Mouse (Mus musculus) midbrain, embryonic 10.5 days (tissue): ENCODE results near the gene Dgcr8. TPM values are rescaled to one million over a fixed set of nuclear protein-coding genes. Genes with fewer than 3 reads are reported as not detected.

Experiments
- DNase-seq: peaks from one replicate; pipeline ENCODE4 v3.0.0-alpha.2; 2017; ENCODE audit warnings: low spot score
- H3K27ac ChIP-seq: fragments of 300-500 bp; sonication (generic); replicated peaks from 2 replicates; pipeline ENCODE4 v1.5.1; 2016; ENCODE audit warnings: mild to moderate bottlenecking
- H3K27me3 ChIP-seq: fragments of 300-500 bp; sonication (generic); 2 replicates; pipeline ENCODE4 v1.6.1; 2016; ENCODE audit warnings: low read depth, mild to moderate bottlenecking; ENCODE audit not compliant: poor library complexity, severe bottlenecking
- H3K36me3 ChIP-seq: fragments of 300-500 bp; sonication (generic); 2 replicates; pipeline ENCODE4 v1.6.1; 2016; ENCODE audit warnings: mild to moderate bottlenecking, moderate library complexity
- H3K4me1 ChIP-seq: fragments of 300-500 bp; sonication (generic); 2 replicates; pipeline ENCODE4 v1.6.1; 2016
- H3K4me3 ChIP-seq: fragments of 300-500 bp; sonication (generic); 2 replicates; pipeline ENCODE4 v1.5.1; 2016; ENCODE audit warnings: mild to moderate bottlenecking, moderate library complexity
- H3K9me3 ChIP-seq: fragments of 300-500 bp; sonication (generic); replicated peaks from 2 replicates; pipeline ENCODE4 v1.6.1; 2016; ENCODE audit warnings: mild to moderate bottlenecking
- WGBS: fragments of 180-500 bp; shearing (Covaris S2); methylation state at CpG from one replicate; pipeline ENCODE4 v1.1.7; 2016; 5-methylcytosine and 5-hydroxymethylcytosine counted together
- polyA plus RNA-seq: library from polyadenylated mRNA; unstranded; fragments of >200 nt; fragmentation: Nextera tagmentation; extraction: Ambion mirVana; gene quantifications from 2 replicates; pipeline ENCODE4 v1.2.1, GENCODE M21; 2016

Dgcr8 gene
- polyA plus RNA-seq, 1 experiment from 2014 or later = 46.1 TPM

DNA sequence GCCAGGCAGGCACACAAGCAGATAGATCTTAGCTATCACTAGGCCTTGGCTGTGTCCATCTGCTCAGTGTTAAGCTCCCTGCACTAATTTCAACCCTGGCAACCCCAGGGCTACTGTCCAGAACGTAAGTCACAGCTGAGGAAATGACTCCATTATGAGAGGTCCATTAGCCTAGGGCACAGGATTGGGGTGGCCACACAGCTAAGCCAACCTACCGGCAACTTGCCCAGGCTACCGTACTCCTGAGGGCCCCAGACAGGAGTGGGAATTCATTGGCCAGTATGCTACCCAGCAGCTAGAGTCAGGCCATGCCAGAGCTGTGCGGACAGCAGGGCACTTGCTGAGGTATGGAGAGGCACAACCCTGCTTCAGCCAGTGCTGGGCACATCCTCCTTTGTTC is 60.2 kb downstream of the Dgcr8 start:
- H3K36me3 ChIP-seq = peaks cover 62% of the 10 kb centered on the region
- H3K4me1 ChIP-seq = peaks cover 11% of the 10 kb centered on the region
- no peak overlapping the region for H3K4me3 ChIP-seq
- DNase-seq = no peak
- 94% methylated on average over 4 of the region's 4 CpGs for WGBS
- no peak overlapping the region for H3K27ac ChIP-seq
- no peaks in the 10 kb centered on the region for H3K9me3 ChIP-seq
- no peaks in the 10 kb centered on the region for H3K27me3 ChIP-seq

DNA sequence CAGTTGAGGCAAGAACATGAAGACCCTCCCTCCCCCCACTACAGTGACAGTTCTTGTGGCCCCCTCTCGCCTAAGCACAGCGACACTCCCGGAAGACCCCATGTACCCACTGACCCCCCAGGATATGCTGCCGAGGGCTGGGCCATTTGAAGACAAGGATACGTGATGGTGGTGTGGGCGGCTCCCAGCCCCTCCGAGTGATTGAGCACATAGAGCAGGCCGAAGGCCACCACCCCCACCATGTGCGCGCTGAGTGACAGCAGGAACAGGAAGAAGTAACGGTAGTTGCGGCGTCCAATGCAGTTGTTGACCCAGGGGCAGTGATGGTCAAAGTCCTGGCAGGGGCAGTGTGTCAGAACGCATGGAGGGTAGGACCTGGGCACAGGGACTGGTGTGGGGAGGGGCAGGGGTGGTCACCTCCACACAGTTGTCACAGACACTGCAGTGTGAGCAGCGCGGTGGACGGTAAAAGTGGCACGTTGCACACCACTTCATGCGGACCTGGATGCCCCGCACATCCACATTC is 61.1 kb downstream of the Dgcr8 start:
- 0 out of 2 replicates have a peak, but pooled peaks cover 3% of the 10 kb centered on the region for H3K4me1 ChIP-seq
- H3K36me3 ChIP-seq = peaks cover 67% of the 10 kb centered on the region
- no peak for DNase-seq
- WGBS = 95% methylated on average over 20 of the region's 20 CpGs
- no peak overlapping the region for H3K27ac ChIP-seq
- no peaks in the 10 kb centered on the region for H3K27me3 ChIP-seq
- no peak overlapping the region for H3K4me3 ChIP-seq
- no peaks in the 10 kb centered on the region for H3K9me3 ChIP-seq

- no peaks in the 10 kb centered on the region for H3K27me3 ChIP-seq
- H3K4me3 ChIP-seq = no peak overlapping the region
- H3K27ac ChIP-seq = no peak overlapping the region
- 0 out of 2 replicates have a peak, but pooled peaks cover 3% of the 10 kb centered on the region for H3K4me1 ChIP-seq
- H3K36me3 ChIP-seq = peaks cover 75% of the 10 kb centered on the region
- no peaks in the 10 kb centered on the region for H3K9me3 ChIP-seq
- DNase-seq = no peak
- 92% methylated on average over 13 of the region's 13 CpGs for WGBS
Observed at GRCm38 (mm10) chr16:18227187-18227586, 61.9 kb downstream of the Dgcr8 start.

DNA sequence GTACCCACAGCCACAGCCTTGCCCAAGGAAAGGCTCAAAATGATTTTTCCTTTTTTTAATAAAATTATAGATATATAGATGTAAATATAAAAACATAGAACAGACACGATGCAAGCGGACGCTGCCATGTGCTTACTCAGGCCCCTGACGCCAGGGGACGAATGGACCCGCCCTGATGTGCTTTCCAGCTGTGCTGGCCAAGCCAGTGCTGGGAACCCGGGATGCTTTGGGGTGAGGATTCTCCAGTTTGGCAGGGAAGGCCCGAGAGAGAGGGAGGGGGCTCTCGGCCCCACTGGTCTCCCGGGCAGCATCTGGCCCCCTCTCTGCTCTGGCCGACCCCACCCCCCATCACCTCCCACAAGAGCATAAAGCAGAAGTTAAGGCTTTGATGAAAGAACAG is 66.9 kb downstream of the Dgcr8 start:
- peaks cover 25% of the 10 kb centered on the region for H3K4me1 ChIP-seq
- WGBS = 90% methylated on average over 11 of the region's 11 CpGs
- H3K4me3 ChIP-seq = no peak overlapping the region
- no peak overlapping the region for H3K27ac ChIP-seq
- no peaks in the 10 kb centered on the region for H3K9me3 ChIP-seq
- peaks cover 62% of the 10 kb centered on the region for H3K36me3 ChIP-seq
- no peak for DNase-seq
- no peaks in the 10 kb centered on the region for H3K27me3 ChIP-seq

- H3K9me3 ChIP-seq = no peaks in the 10 kb centered on the region
- no peaks in the 10 kb centered on the region for H3K27me3 ChIP-seq
- WGBS = 78% methylated on average over 11 of the region's 11 CpGs
- no peak for DNase-seq
- no peak overlapping the region for H3K27ac ChIP-seq
- peaks cover 55% of the 10 kb centered on the region for H3K36me3 ChIP-seq
- H3K4me1 ChIP-seq = peaks cover 25% of the 10 kb centered on the region
- no peak overlapping the region for H3K4me3 ChIP-seq
Observed at GRCm38 (mm10) chr16:18221543-18221898, 67.5 kb downstream of the Dgcr8 start.

DNA sequence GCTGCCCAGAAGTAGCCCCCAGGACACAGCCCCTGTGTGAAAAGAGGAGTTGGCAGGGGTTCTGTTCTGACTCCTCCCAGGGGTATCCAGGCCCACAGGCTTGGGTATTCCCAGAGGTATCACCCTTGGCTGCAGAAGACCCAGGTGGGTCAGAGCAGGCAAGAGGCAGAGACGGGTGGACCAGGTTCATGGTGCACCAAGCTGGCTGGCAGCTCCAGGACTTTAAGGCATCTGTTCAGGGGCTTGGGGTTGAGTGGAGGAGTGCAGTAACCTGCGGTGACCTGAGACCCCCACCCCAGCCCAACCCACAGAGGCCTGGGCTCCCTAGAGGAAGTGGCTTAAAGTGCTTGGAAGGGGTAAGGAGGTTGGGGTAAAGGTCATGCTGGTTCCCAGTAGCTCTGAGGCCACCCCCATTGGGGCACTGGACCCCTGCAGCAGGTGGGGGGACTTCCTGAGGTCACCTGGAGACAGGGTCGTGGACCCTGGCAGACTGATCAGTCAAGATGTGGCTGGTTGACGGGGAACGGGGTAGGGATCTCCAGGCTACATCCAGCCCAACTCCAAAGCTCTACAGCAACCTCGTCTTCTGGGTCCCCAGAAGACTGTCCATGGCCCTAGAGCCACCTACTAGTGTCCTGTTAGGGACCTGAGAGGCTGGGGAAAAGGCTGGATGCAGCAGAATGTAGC is 68.0 kb downstream of the Dgcr8 start:
- DNase-seq = no peak
- WGBS = 90% methylated on average over 6 of the region's 6 CpGs
- Histone ChIP-seq H3K27ac (no peak overlapping the region), H3K9me3 (no peaks in the 10 kb centered on the region), H3K27me3 (no peaks in the 10 kb centered on the region), H3K4me1 (peaks cover 29% of the 10 kb centered on the region), H3K4me3 (no peak overlapping the region), H3K36me3 (peaks cover 50% of the 10 kb centered on the region)

GRCm38 (mm10) chr16:18220001-18220400 is 69.0 kb downstream of the Dgcr8 start:
- H3K27ac ChIP-seq = peak overlapping the region; percentile 42
- DNase-seq = no peak
- peaks cover 40% of the 10 kb centered on the region for H3K36me3 ChIP-seq
- no peaks in the 10 kb centered on the region for H3K9me3 ChIP-seq
- no peak overlapping the region for H3K4me3 ChIP-seq
- no peaks in the 10 kb centered on the region for H3K27me3 ChIP-seq
- 65% methylated on average over 8 of the region's 8 CpGs for WGBS
- peaks cover 33% of the 10 kb centered on the region for H3K4me1 ChIP-seq

GRCm38 (mm10) chr16:18218580-18218996 is 70.5 kb downstream of the Dgcr8 start:
- H3K4me3 ChIP-seq = no peak overlapping the region
- peaks cover 26% of the 10 kb centered on the region for H3K36me3 ChIP-seq
- DNase-seq = no peak
- H3K27ac ChIP-seq = peak overlapping the region; percentile 42
- peaks cover 47% of the 10 kb centered on the region for H3K4me1 ChIP-seq
- no peaks in the 10 kb centered on the region for H3K27me3 ChIP-seq
- 85% methylated on average over 9 of the region's 9 CpGs for WGBS
- no peaks in the 10 kb centered on the region for H3K9me3 ChIP-seq

GRCm38 (mm10) chr16:18217579-18217978 is 71.5 kb downstream of the Dgcr8 start, which contains the start of gene Ccdc188:
Gene Ccdc188, plus strand, starts transcription at chr16:18217879.
- WGBS = 90% methylated on average over 4 of the region's 4 CpGs
- DNase-seq = no peak
- Histone ChIP-seq H3K4me1 (peaks cover 58% of the 10 kb centered on the region), H3K4me3 (no peak within 1 kb of the TSS), H3K27ac (peak within 1 kb of the TSS; percentile 42), H3K27me3 (no peaks in the 10 kb centered on the region), H3K9me3 (no peaks in the 10 kb centered on the region), H3K36me3 (peaks cover 16% of the 10 kb centered on the region)

DNA sequence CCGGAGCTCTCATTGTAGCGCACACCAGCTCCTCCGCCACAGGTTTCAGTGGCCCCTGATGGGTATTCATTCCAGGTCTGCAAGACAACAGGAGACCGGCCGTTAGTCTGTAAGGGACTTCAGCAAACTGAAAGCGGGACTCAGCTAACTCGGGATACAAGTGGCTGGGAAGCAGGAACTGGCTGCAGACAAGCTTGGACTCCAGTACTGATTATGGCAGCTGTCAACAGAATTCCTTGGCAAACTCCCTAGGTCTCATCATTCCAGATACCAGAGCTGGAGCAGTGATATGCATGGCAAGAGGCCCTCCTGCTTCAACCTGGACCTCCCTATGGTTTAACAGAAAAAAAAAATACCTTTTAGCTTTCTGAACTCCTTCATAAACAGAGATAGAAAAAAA is 74.2 kb downstream of the Dgcr8 start:
- Histone ChIP-seq H3K4me1 (peaks cover 50% of the 10 kb centered on the region), H3K4me3 (peak overlapping the region; percentile 27; the same call in 1 of the 2 replicates)
- 89% methylated on average over 7 of the region's 7 CpGs for WGBS

GRCm38 (mm10) chr16:18213689-18214088 is 75.4 kb downstream of the Dgcr8 start:
- Histone ChIP-seq H3K27ac (peak overlapping the region; percentile 82), H3K36me3 (no peaks in the 10 kb centered on the region), H3K9me3 (no peaks in the 10 kb centered on the region), H3K4me3 (peak overlapping the region; percentile 27; the same call in 1 of the 2 replicates), H3K4me1 (peaks cover 41% of the 10 kb centered on the region), H3K27me3 (peaks cover 21% of the 10 kb centered on the region; the same call in 1 of the 2 replicates)
- DNase-seq = peak; percentile 94
- 37% methylated on average over 6 of the region's 6 CpGs for WGBS

More for the DNA sequence above, 74.2 kb downstream of the Dgcr8 start:
- Histone ChIP-seq H3K36me3 (no peaks in the 10 kb centered on the region), H3K27me3 (peaks cover 18% of the 10 kb centered on the region; the same call in 1 of the 2 replicates), H3K27ac (peak overlapping the region; percentile 82), H3K9me3 (no peaks in the 10 kb centered on the region)
- DNase-seq = no peak

DNA sequence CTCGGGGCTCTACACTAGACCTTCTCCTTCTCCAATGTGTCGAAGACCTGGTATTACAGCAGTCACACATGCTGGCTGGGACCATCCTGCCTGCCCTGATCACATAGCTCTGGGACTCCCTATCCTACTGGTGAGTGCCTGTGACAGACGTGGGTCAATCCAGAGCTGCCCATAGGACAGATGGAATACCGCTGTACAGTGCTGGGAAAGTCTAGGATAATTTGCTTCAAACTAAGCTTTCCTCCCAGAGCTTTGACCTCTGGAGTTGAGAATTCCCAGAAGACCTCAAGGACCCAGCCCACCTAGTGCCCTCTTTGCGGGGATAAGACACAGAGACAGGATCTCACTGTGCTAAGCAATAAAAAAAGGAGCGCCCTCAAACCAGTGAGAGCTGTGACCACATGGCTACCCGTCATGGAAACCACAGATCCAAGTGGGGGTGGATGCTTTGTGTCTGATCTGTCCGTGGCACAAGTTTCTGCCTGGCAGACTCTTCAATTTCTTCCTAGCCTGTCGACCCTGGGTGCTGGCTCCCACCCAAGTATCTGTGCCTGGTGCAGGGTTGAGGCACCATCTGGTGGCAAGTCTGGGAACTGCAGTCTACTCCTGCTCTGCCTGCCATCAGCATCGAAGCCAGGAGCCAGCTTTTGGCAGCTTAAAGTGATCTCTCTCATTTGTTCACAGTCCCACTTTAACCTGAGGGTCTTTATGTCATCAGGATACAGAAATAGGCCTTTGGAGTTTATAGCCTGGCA is 77.5 kb downstream of the Dgcr8 start:
- Histone ChIP-seq H3K27ac (no peak overlapping the region), H3K27me3 (peaks cover 21% of the 10 kb centered on the region; the same call in 1 of the 2 replicates), H3K4me3 (no peak overlapping the region), H3K4me1 (peaks cover 38% of the 10 kb centered on the region), H3K36me3 (no peaks in the 10 kb centered on the region), H3K9me3 (no peaks in the 10 kb centered on the region)
- 49% methylated on average over 10 of the region's 10 CpGs for WGBS
- peak; percentile 86 for DNase-seq
